Mouse (Mus musculus) layer of hippocampus, adult 11-12 months (tissue): Measurements from ENCODE around the gene Nxpe3.

ENCODE experiments used
- DNase-seq: peaks from one replicate; pipeline ENCODE4 v3.0.0; 2022; ENCODE audit warnings: low spot score

The Nxpe3 gene

DNA sequence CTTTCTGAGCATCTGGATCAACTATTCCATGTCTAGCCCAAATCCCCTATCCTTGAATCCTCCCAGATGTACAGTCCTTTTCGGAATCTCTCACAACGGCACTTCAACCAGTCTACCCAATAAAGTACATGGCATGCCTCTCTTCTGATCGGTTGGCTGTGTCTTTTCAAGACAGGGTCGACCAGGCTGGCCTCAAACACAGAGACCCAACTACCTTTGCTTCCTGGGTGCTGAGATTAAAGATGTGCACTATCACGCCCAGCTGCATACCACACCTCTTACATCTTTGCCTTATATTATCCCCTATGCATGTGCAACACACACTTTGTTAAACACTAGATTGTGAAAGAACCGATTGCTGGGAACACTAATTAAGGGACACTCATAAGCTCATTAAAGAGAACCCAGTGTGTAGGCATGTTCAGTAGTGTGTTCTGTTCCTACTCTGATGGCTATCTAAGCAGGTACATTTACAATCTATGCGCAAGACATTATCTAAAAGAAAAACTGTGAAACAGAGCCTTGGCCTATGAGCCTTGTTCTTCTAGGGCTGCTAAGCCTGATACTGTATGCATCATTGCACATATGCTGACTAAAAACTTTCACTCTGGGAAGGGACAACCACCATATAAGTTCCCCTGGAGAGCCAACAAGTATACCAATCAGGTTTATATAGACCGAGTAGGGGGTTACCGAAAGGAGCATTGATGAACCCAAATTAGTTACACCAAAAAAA is 85.1 kb downstream of the Nxpe3 start:
- DNase-seq: no peak

DNA sequence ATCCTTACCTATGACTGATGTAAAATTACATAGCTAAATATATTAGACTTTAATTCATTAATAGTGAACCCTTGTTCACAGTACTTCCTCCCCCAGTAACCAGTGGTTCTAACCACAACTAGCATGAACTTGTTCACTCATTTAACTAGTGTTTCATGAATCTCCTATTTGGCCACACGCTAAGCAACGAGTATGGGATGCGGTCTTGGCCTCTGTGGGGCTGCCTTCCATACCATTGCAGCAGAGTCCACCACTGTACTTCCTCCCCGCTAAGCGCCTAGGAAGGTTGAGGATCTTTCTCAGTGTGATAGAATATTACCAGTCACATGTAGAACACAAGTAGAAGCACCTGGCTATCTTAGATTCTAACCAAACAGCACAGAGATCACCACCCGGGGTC is 85.7 kb downstream of the Nxpe3 start:
- no peak for DNase-seq

DNA sequence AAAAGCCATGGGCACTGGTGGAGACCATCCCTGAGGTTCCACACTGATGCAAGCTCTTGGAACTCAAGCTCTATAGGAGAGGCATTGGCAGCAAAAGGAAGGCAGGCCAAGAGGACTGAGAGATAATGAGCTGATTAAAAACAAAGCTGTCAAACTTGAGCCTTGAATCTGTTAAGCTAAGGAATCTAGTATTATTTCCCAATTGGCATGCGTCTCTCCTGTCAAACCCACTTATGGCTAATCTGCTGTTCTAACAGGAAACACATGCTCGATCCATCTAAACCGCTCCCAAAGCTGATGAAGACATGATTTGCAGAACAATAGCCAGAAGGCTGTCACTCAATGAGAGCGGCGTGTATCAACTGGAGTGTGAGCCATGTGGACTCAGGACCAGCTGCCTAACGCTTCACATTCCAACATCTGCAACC is 87.6 kb downstream of the Nxpe3 start:
- DNase-seq: no peak

DNA sequence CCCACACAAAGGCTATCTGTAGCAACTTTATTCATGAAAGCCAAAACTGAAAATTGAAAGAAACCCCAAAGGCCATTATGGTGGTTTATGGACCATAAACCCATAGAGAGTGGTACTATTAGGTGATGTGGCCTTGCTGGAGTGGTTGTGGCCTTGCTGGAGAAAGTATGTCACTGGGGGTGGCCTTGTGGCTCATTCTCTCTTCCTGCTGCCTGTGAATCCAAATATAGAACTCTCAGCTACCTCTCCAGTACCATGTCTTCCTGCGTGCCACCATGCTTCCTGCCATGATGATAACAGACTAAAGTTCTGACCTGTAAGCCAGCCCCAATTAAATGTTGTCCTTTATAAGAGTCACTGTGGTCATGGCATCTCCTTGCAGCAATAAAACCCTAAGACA is 90.3 kb downstream of the Nxpe3 start:
- no peak for DNase-seq

DNA sequence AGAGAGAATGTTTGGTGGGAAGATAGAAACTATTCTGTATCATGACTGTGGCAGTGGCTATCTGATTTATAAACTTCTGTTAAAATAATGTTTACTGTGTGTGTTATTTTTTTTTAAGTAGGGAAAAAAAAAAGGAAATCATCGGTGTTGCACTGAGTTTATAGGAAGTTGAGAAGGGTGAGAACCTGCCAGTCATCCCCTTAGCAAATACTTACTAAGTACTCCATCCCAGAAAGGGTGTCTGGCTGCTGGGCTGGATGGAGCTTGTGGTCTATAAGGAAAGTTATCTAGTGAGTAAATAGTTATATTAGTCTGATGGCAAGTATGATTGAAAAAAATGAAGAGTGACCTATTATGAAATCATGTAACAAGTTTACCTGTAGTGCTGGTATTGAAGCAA is 93.5 kb downstream of the Nxpe3 start:
- no peak for DNase-seq

DNA sequence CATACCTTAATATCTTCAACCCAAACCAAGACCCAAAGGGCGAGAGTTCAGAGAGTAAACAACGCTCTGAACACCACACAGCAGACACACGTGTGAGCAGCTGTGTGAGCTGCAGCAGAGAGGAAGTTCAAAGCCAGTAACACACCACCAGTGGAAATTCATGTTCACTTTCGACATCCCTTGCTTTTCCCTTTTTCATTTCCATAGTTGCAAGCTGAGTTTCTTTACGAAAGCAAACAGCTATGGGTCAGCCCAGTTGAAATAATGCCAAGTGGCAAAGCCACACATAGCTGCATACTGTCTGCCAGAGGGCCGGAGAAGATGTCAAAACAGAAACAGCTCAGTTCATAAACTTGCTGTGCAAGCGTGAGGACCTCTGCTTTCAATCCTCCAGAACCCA is 96.2 kb downstream of the Nxpe3 start:
- no peak for DNase-seq

DNA sequence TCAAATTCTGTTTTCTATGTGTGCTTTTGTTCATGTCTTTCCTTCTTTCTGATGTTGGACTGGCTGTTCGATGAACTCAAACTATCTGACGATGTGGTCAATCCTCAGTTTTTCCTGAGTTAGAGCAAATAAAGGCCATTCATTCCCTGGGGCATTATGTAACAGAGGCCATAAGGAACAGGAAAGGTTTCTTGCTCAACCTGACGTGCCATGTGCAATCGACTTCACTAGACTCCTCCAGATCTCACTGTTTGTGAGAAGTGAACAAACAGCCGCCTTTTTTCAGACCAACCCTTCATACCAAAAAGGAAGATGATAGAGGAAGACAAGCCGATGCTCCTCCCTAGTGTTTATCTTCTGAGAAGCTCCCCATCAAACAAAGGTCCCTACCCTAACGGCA is 104.8 kb downstream of the Nxpe3 start:
- no peak for DNase-seq
